Mouse (Mus musculus) lung, postnatal 25 days (tissue): Measurements from ENCODE around the gene Ehbp1.

Experiments
- DNase-seq: peaks from one replicate; pipeline ENCODE4 v3.0.0; 2022; ENCODE audit warnings: low spot score

The Ehbp1 gene

GRCm38 (mm10) chr11:22286371-22286872, 55.7 kb downstream of the Ehbp1 start:
- peak; percentile 43 for DNase-seq

- no peak for DNase-seq
Observed at GRCm38 (mm10) chr11:22276656-22277055, 65.4 kb downstream of the Ehbp1 start.

- DNase-seq: no peak
Observed at GRCm38 (mm10) chr11:22274144-22274543, 67.9 kb downstream of the Ehbp1 start.

- DNase-seq: no peak
Observed at GRCm38 (mm10) chr11:22273378-22273777, 68.7 kb downstream of the Ehbp1 start.

GRCm38 (mm10) chr11:22271889-22272288, 70.2 kb downstream of the Ehbp1 start:
- no peak for DNase-seq

GRCm38 (mm10) chr11:22269643-22270042, 72.4 kb downstream of the Ehbp1 start:
- no peak for DNase-seq

- no peak for DNase-seq
Observed at GRCm38 (mm10) chr11:22269173-22269572, 72.9 kb downstream of the Ehbp1 start.

- DNase-seq: no peak
Observed at GRCm38 (mm10) chr11:22267014-22267413, 75.1 kb downstream of the Ehbp1 start.

- DNase-seq: peak; percentile 12
Observed at GRCm38 (mm10) chr11:22255418-22255817, 86.7 kb downstream of the Ehbp1 start.

- DNase-seq: no peak
Observed at GRCm38 (mm10) chr11:22249363-22249762, 92.7 kb downstream of the Ehbp1 start.

- DNase-seq: peak; percentile 17
Observed at GRCm38 (mm10) chr11:22247736-22248135, 94.4 kb downstream of the Ehbp1 start.

- peak; percentile 19 for DNase-seq
Observed at GRCm38 (mm10) chr11:22247069-22247468, 95.0 kb downstream of the Ehbp1 start.

GRCm38 (mm10) chr11:22235558-22235957, 106.5 kb downstream of the Ehbp1 start:
- no peak for DNase-seq

- DNase-seq: peak; percentile 36
Observed at GRCm38 (mm10) chr11:22234739-22235138, 107.4 kb downstream of the Ehbp1 start.

- no peak for DNase-seq
Observed at GRCm38 (mm10) chr11:22230906-22231305, 111.2 kb downstream of the Ehbp1 start.

- DNase-seq: peak; percentile 44
Observed at GRCm38 (mm10) chr11:22225619-22226018, 116.5 kb downstream of the Ehbp1 start.

- no peak for DNase-seq
Observed at GRCm38 (mm10) chr11:22218222-22218621, 123.9 kb downstream of the Ehbp1 start.

- DNase-seq: no peak
Observed at GRCm38 (mm10) chr11:22216941-22217340, 125.2 kb downstream of the Ehbp1 start.

- peak; percentile 8 for DNase-seq
Observed at GRCm38 (mm10) chr11:22206611-22207010, 135.5 kb downstream of the Ehbp1 start.

- no peak for DNase-seq
Observed at GRCm38 (mm10) chr11:22206191-22206590, 135.9 kb downstream of the Ehbp1 start.

- no peak for DNase-seq
Observed at GRCm38 (mm10) chr11:22203413-22203812, 138.7 kb downstream of the Ehbp1 start.

- no peak for DNase-seq
Observed at GRCm38 (mm10) chr11:22201125-22201524, 141.0 kb downstream of the Ehbp1 start.

GRCm38 (mm10) chr11:22199881-22200280, 142.2 kb downstream of the Ehbp1 start:
- no peak for DNase-seq

GRCm38 (mm10) chr11:22198406-22198805, 143.7 kb downstream of the Ehbp1 start:
- DNase-seq: no peak

GRCm38 (mm10) chr11:22197935-22198334, 144.2 kb downstream of the Ehbp1 start:
- DNase-seq: no peak
